Comparison of ENCODE assay signal across 28 mouse cellular contexts in the genomic region with DNA sequence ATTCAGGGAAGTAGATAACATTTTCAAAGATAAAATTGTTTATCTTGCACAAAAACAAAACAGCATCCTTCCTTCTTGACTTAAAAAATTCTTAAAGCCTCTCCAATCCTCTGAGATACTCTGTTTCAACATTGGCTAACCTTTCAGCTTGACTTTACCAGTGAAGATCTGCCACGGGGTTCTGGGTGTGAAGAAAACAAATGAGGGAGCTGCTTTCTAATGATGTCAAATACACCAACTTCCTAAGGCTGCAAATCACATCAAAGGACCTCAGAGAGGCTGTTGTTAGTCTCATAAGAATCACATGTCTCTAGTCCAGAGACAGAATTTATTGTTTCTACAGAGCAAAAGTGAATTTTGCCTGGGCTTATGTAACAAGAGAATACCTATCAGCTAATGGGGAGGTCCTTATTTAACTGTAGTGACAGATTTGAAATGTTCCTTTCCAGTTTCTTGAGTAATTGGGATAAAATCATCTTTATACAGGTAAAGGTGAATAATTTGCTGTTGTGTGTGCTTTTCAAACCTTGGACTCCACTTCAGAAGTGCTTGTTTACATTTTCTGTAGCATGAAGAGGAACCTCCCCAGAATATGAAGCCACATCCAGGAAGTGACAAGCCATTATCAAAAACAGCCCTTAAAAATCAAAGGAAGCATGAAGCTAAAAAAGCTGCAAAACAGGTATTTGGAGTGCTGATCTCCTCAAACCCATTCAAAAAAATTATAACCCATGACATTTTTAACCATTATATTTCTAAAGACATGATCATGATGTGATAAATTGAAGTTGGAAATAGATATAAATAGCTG. TPM values are rescaled to one million over a fixed set of nuclear protein-coding genes. Genes with fewer than 3 reads are reported as not detected.
A peak's percentile ranks its signal among the peaks of the same experiment; 100 is the strongest.
DNase-seq lines count a peak whose midpoint lies in the region; ATAC-seq and TF ChIP-seq lines count a peak whose summit lies in the region.
"Had no signal": no experiment of that assay in that cellular context is flagged by ENCODE, and none has a peak within 500 bp of the region (broad histone marks: within the 10 kb centered on the region; RNA-seq: fewer than 3 reads in every experiment).

No protein-coding gene starts in this region.

- 88% methylated on average over 1 of the region's 1 CpGs for WGBS in hindbrain, embryonic 13.5 days
- 63% methylated on average over 1 of the region's 1 CpGs for WGBS in stomach, postnatal 0 days
- WGBS in intestine, postnatal 0 days: 61% methylated on average over 1 of the region's 1 CpGs

- H3K4me2 ChIP-seq in hindbrain, embryonic 13.5 days: no peak overlapping the region
- H3K4me2 ChIP-seq in stomach, postnatal 0 days (replicated peaks; ENCODE audit: low read depth): no peak overlapping the region
- H3K4me2 ChIP-seq in intestine, postnatal 0 days (replicated peaks; ENCODE audit: low read depth): no peak overlapping the region
- H3K4me2 ChIP-seq: embryonic facial prominence, embryonic 12.5 days; heart, embryonic 15.5 days; hindbrain, embryonic 12.5 days; liver, embryonic 12.5 days; midbrain, embryonic 11.5 days; neural tube, embryonic 13.5 days had no signal

- H3K9ac ChIP-seq in hindbrain, embryonic 13.5 days: no peak overlapping the region
- no peak overlapping the region for H3K9ac ChIP-seq in stomach, postnatal 0 days (ENCODE audit: low read length)
- H3K9ac ChIP-seq in intestine, postnatal 0 days (ENCODE audit: low read depth, low read length): no peak overlapping the region
- H3K9ac ChIP-seq: embryonic facial prominence, embryonic 12.5 days; heart, embryonic 15.5 days; hindbrain, embryonic 12.5 days; liver, embryonic 12.5 days; liver, postnatal 0 days; neural tube, embryonic 13.5 days had no signal

- no peak overlapping the region for H3K4me3 ChIP-seq in hindbrain, embryonic 13.5 days
- H3K4me3 ChIP-seq in stomach, postnatal 0 days (ENCODE audit: low read depth, low read length): no peak overlapping the region
- no peak overlapping the region for H3K4me3 ChIP-seq in intestine, postnatal 0 days (ENCODE audit: low read depth, low read length)
- H3K4me3 ChIP-seq: embryonic facial prominence, embryonic 12.5 days; heart, embryonic 10.5 days; heart, embryonic 15.5 days; hindbrain, embryonic 12.5 days; liver, embryonic 12.5 days; neural tube, embryonic 13.5 days had no signal

- H3K27me3 ChIP-seq in hindbrain, embryonic 13.5 days: no peaks in the 10 kb centered on the region
- H3K27me3 ChIP-seq in stomach, postnatal 0 days (ENCODE audit: control insufficient read depth, insufficient read depth, low read length): no peaks in the 10 kb centered on the region
- no peaks in the 10 kb centered on the region for H3K27me3 ChIP-seq in intestine, postnatal 0 days (replicated peaks; ENCODE audit: control insufficient read depth, insufficient read depth, low read length)
- H3K27me3 ChIP-seq: embryonic facial prominence, embryonic 12.5 days; heart, embryonic 15.5 days; hindbrain, embryonic 12.5 days; liver, embryonic 12.5 days; neural tube, embryonic 13.5 days had no signal

- ATAC-seq in megakaryocyte, adult 5-6 weeks (ENCODE audit: poor library complexity, severe bottlenecking): peak; percentile 38
- no peak for ATAC-seq in hindbrain, embryonic 13.5 days (ENCODE audit: low FRiP score)
- ATAC-seq in stomach, postnatal 0 days (ENCODE audit: low FRiP score, low TSS enrichment): no peak
- no peak for ATAC-seq in intestine, postnatal 0 days
- no peak for ATAC-seq in cerebellum, adult (ENCODE audit: insufficient number of reproducible peaks, low FRiP score, low TSS enrichment)
- ATAC-seq: forebrain, embryonic 14.5 days; liver, embryonic 12.5 days; liver, postnatal 0 days; midbrain, embryonic 16.5 days had no signal

- peak; percentile 20 for DNase-seq in 416B (ENCODE audit: low read depth)
- DNase-seq in CD4-positive helper T cell, adult 2 months (ENCODE audit: low read depth, low spot score): peak; percentile 69
- peak; percentile 75 for DNase-seq in T-cell, adult 2 months (ENCODE audit: low spot score)
- no peak for DNase-seq in stomach, postnatal 0 days (ENCODE audit: low spot score)
- DNase-seq: adrenal gland, postnatal 36 days; cerebellum, adult 8-10 months; cerebellum, postnatal 36 days; gastrocnemius, postnatal 14 days; heart, postnatal 36 days; kidney, adult 8-10 months; kidney, postnatal 4 days; left cerebral cortex, postnatal 4 days; liver, postnatal 0 days; thymus, postnatal 4 days had no signal

- TF ChIP-seq CTCF in stomach, postnatal 0 days (IDR thresholded peaks at IDR 0.05; ENCODE audit: low read depth): no peak
- no peak for TF ChIP-seq CTCF in intestine, postnatal 0 days (IDR thresholded peaks at IDR 0.05; ENCODE audit: low read depth)

- TF ChIP-seq EP300 in stomach, postnatal 0 days (optimal IDR thresholded peaks at IDR 0.05): no peak

- no peaks in the 10 kb centered on the region for H3K9me3 ChIP-seq in hindbrain, embryonic 13.5 days
- no peaks in the 10 kb centered on the region for H3K9me3 ChIP-seq in stomach, postnatal 0 days (ENCODE audit: control insufficient read depth, low read length)
- H3K9me3 ChIP-seq in intestine, postnatal 0 days (ENCODE audit: control insufficient read depth): no peaks in the 10 kb centered on the region
- H3K9me3 ChIP-seq: embryonic facial prominence, embryonic 12.5 days; heart, embryonic 10.5 days; heart, embryonic 15.5 days; hindbrain, embryonic 12.5 days; liver, embryonic 12.5 days; neural tube, embryonic 13.5 days had no signal

- H3K27ac ChIP-seq in hindbrain, embryonic 13.5 days: no peak overlapping the region
- no peak overlapping the region for H3K27ac ChIP-seq in stomach, postnatal 0 days (replicated peaks)
- no peak overlapping the region for H3K27ac ChIP-seq in intestine, postnatal 0 days (ENCODE audit: low read depth, low read length)
- H3K27ac ChIP-seq: embryonic facial prominence, embryonic 12.5 days; heart, embryonic 10.5 days; heart, embryonic 15.5 days; hindbrain, embryonic 12.5 days; kidney, postnatal 0 days; liver, embryonic 12.5 days; neural tube, embryonic 13.5 days had no signal

- no peaks in the 10 kb centered on the region for H3K4me1 ChIP-seq in hindbrain, embryonic 13.5 days (replicated peaks)
- H3K4me1 ChIP-seq in stomach, postnatal 0 days (replicated peaks; ENCODE audit: control insufficient read depth, insufficient read depth): no peaks in the 10 kb centered on the region
- H3K4me1 ChIP-seq in intestine, postnatal 0 days (replicated peaks; ENCODE audit: control insufficient read depth, insufficient read depth, low read length): no peaks in the 10 kb centered on the region
- H3K4me1 ChIP-seq: embryonic facial prominence, embryonic 12.5 days; heart, embryonic 10.5 days; heart, embryonic 15.5 days; hindbrain, embryonic 12.5 days; liver, embryonic 12.5 days; neural tube, embryonic 13.5 days had no signal

- peaks cover 81% of the 10 kb centered on the region for H3K36me3 ChIP-seq in hindbrain, embryonic 13.5 days
- peaks cover 3% of the 10 kb centered on the region for H3K36me3 ChIP-seq in stomach, postnatal 0 days (ENCODE audit: control insufficient read depth, insufficient read depth, low read length)
- H3K36me3 ChIP-seq in intestine, postnatal 0 days (ENCODE audit: control insufficient read depth, insufficient read depth): peaks cover 65% of the 10 kb centered on the region

RNA-seq across cellular contexts. Expression of gene Selenot, which starts 24.2 kb away (rescaled TPM):
- 161 and 163 TPM in 2 replicates for total RNA-seq in megakaryocyte, adult 5-6 weeks (2015)
- 203 and 210 TPM in 2 replicates for total RNA-seq in megakaryocyte, adult 5-6 weeks (2017)
- 22.9 and 25.4 TPM in 2 replicates for polyA plus RNA-seq in hindbrain, embryonic 13.5 days (2015; fragmentation: Nextera tagmentation; extraction: Ambion mirVana)
- polyA plus RNA-seq in stomach, postnatal 0 days (2015; fragmentation: Nextera tagmentation; extraction: Ambion mirVana): 13.1 and 13.5 TPM in 2 replicates
- 28.0 and 31.5 TPM in 2 replicates for polyA plus RNA-seq in intestine, postnatal 0 days (2015; fragmentation: Nextera tagmentation; extraction: Ambion mirVana)

RNA-seq across cellular contexts. Expression of gene Serp1, which starts 26.5 kb away (rescaled TPM):
- 189 and 218 TPM in 2 replicates for total RNA-seq in megakaryocyte, adult 5-6 weeks (2015)
- 208 and 222 TPM in 2 replicates for total RNA-seq in megakaryocyte, adult 5-6 weeks (2017)
- polyA plus RNA-seq in hindbrain, embryonic 13.5 days (2015; fragmentation: Nextera tagmentation; extraction: Ambion mirVana): 73.7 and 79.9 TPM in 2 replicates
- 166 and 175 TPM in 2 replicates for polyA plus RNA-seq in stomach, postnatal 0 days (2015; fragmentation: Nextera tagmentation; extraction: Ambion mirVana)
- 156 TPM in 2 replicates for polyA plus RNA-seq in intestine, postnatal 0 days (2015; fragmentation: Nextera tagmentation; extraction: Ambion mirVana)

RNA-seq across cellular contexts. Expression of gene Eif2a, which starts 26.6 kb away (rescaled TPM):
- 122 and 151 TPM in 2 replicates for total RNA-seq in megakaryocyte, adult 5-6 weeks (2015)
- 75.9 and 80.9 TPM in 2 replicates for total RNA-seq in megakaryocyte, adult 5-6 weeks (2017)
- polyA plus RNA-seq in hindbrain, embryonic 13.5 days (2015; fragmentation: Nextera tagmentation; extraction: Ambion mirVana): 41.9 and 44.7 TPM in 2 replicates
- polyA plus RNA-seq in stomach, postnatal 0 days (2015; fragmentation: Nextera tagmentation; extraction: Ambion mirVana): 28.4 and 29.7 TPM in 2 replicates
- 28.4 and 29.2 TPM in 2 replicates for polyA plus RNA-seq in intestine, postnatal 0 days (2015; fragmentation: Nextera tagmentation; extraction: Ambion mirVana)
